Mouse (Mus musculus) layer of hippocampus, adult 8-10 months (tissue): ENCODE measurements at regions not wholly inside any gene's neighbourhood (a gene's known extent, or its start where the extent isn't known, plus 50 kb on each side); places are given as distances from the start of the nearest gene placed in this dataset.
"Not testable (repeated sequence)": the region's sequence is repeated elsewhere in the genome, so short reads cannot be mapped to it uniquely, and the experiment has no call there.

Experiments
- DNase-seq, 2 experiments: peaks; one replicate each; pipeline ENCODE4 v3.0.0; 2022; ENCODE audit warnings: low spot score in 2 of 2

DNA sequence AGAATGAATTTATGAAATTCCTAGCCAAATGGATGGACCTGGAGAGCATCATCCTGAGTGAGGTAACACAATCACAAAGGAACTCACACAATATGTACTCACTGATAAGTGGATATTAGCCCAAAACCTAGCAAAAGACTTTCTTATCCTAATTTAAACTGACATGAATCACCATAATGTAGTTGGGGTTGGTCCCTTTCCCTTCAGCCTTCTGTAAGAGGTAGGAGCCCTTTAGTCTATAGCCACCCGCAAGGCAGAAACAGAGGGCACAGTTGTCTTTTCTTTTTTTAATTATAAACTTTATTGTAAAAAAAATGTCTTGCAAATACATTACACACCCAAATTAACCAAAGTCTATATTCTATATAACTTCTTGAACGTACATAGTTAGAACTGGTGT is 81.3 kb downstream of the Ogfrl1 start:
- DNase-seq: not testable (repeated sequence)

DNA sequence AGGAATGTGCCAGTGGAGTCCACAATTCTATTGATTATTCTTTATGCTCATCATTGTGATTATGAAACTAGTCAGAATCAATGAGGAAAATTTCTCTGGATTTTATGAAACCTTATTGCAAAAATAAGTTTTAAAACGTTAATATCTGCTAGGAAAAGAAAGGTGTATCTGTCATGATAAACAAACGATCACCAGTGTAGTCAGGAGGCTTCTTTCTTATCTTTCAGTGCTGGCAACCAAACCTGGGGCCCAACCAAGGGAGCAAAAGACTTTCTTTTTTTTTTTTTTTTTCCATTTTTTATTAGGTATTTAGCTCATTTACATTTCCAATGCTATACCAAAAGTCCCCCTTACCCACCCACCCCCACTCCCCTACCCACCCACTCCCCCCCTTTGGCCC is 82.7 kb downstream of the Ogfrl1 start:
- not testable (repeated sequence) for DNase-seq

DNA sequence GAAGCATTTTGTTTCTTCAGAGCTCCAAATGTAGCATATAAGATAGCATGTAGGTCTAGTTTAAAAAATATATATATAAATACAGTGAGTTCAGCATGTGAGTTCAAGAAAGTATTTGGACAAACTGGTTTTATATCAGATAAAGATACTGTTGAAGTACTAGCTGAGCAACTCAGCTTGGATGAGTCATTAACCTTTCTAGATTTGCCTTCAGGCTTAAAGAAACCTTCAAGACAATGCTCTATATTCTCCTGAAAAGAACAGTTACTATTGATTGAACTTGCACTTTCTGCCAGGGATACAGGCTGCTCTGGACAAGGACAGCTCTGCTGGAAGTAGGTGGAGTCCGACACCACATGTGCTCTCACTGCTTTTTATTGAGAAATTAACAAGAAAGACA is 104.9 kb downstream of the Ogfrl1 start:
- DNase-seq: no peak

DNA sequence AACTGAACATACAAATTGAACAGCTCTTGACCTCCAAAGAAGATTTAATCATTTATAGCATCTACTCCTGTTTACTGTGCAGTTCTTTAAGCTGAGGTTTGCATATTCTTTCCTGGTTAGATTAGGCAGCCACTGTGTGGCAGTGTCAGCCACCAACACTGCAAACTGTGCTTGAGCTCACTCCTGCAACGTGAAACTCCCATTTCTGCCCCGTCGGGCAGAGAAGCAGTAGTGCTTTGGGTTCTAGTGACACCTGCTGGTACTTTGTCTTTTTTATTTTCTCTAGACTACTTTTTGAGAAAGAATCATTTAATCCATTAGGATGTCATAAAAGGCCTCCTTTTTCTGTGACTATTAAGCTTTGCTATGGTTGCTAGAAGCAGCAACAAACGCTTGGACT is 110.8 kb downstream of the Ogfrl1 start:
- DNase-seq: peak; percentile 46 to 53

DNA sequence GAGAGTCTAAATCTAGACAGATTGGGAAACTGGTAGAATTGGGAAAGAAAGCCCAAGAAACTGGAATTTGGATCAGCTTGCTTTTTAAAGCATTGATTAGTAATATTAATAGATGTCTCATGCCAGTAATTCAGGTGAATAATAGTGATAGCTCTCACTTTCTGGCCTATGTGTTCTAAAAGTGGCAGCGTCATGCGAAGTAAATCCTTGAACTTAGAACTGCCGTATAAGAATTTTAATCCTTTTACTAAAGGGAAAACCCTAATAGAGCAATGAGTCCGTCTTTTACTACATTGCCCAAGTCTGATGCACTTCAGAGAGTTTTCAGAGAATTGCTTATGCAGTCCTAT is 114.7 kb downstream of the Ogfrl1 start:
- no peak for DNase-seq

DNA sequence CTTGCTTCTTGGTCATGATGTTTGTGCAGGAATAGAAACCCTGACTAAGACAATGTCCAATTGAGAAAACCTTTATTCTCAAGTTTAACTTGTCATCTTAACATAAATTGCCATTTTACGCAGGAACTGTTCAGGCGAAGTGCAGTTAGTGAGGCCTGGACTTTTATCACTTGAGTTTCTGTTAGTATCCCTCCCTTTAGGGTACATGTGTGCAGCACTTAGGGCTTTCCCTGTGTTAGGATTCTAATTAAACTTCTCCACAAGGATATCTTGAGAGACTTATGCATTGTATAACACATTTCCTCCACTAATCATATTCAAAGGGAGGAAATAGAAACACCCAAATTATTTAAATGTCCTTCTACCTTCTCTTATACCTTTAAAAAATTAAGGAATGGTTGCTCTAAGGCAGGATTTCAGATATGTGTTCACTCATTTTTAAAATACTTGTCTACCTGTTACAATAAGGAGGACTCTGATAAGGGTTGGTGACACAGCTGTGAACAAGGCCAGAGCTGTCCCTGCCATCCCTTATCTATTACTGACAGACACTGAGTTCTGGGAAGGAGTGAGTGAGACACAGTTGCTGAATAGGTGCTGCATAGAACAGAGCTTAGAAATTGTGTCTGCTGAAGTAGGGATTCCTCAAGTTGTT is 115.2 kb downstream of the Ogfrl1 start:
- no peak for DNase-seq

DNA sequence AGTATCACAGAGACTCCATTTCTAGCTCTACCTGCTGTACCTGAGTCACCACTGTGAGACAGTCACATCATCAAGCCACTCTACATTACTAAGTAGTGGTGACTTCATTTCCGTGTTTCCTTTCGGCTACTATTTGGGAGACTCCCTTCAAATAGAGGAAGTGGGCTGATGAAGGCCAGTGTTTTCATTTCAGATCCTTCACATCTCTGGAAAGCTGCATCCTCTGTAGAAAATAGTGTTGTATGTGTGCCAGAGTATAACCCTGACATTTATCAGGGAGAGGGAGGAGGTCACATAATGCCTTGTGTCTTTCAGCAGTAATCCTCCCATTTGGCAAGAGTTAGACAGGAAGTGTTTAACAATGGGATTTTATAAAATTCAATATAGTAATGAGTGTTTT is 117.7 kb downstream of the Ogfrl1 start:
- no peak for DNase-seq

DNA sequence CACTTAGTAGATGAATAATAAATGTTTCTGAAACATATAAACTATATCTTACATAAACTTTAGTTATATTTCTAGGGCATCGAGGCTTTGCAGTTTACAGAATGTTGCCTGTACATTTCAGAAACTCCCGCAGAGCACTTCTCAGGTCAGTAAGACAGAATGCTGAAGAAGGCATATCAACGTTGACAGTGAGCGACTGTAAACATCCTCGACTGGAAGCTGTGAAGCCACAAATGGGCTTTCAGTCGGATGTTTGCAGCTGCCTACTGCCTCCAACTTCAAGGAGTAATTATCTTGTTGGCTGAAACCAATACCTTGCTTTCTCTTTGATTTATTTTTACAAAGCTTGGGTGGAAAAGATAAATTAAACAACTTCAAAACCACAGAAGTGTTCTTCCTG is 125.5 kb downstream of the Ogfrl1 start:
- DNase-seq: no peak

DNA sequence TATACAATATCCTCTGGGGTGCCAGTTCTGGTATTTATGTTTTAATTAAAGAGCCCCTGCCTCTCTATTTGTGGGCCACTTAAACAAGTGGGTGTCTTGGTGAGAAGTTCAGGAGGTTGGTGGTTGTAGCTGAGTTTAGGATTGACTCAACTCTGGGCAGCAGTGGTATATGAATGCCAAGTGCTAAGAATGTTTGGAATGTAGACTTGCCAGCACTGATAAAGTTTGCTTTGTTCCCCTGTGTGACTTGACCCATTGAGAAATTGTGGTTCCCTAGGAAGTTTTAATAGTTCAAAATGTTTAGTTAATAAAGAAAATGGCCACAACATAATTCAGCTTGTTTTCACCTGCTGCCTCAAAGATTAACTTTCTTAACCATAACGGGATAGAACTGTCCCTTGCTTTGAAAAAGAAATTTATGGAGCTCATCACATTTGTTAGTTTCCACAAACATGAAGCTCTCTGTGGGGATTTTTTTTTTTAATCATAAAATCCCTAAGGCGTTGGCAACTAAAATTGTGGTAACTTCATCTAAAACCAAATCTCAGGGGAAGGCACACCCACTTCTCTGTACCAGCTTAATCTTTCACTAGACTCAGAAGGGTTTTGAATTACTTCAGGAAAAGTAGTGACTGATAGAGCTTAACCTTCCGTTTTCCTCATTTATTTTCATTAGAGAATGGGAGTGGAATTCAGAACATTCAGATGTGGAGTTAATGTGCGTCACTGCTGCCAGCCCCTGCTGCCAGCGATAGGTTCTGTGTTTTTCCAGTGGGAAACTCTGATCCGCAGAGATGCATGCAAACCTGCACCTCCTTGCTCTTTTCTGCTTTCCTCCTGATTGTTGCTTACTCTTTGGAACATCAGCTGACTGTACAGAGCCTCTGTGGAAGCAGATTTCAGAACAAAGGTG is 126.4 kb downstream of the Ogfrl1 start:
- DNase-seq: no peak

DNA sequence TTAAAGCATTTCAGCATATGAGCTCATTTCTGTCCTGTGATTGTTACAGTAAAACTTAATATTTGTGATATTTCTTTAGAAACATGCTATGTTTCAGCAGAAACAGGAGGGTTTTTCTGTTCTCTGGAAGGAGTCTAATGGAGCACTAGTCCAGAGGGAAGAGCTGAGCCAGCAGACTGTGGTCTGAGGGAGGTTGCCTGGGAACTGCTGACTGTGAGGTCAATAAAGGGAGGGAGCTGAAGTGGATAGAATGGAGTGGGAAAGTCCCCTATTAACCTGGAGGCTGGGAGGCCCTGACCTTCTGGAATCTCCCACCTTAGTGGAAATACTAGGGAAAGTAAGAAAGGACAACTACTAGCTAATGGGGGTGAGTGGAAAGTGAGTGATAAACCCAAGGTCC is 129.5 kb downstream of the Ogfrl1 start:
- no peak for DNase-seq

DNA sequence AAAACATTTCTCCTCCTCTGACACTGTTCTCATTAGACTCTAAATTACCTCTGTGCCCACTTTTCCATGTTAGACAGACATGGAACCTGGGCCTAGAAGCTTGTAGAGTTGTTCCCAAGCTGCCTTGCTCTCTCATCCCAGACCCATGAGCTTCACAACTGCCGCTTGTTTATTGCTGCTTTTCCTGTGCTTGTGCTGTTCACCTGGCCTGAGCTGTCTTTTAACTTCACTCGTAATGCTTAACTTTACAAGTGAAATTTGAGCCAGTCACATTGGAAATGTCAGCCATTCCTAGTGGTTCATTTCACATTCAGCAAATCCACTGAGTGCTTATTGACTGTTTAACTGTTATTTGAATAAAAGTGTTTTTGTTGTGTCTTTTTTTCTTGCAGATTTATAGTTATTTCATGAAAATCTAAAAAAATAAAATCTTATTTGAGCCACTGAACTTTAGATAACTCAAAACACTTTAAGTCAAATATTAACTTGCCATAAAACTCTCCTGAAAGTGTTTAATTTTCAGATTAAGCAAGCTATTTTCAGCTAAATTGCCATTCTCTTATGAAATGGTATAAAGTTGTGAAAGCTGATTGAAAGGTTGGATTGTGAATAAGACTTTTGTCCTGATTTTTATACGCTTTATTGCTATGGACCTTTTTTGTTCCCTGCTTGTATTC is 131.9 kb downstream of the Ogfrl1 start:
- no peak for DNase-seq

DNA sequence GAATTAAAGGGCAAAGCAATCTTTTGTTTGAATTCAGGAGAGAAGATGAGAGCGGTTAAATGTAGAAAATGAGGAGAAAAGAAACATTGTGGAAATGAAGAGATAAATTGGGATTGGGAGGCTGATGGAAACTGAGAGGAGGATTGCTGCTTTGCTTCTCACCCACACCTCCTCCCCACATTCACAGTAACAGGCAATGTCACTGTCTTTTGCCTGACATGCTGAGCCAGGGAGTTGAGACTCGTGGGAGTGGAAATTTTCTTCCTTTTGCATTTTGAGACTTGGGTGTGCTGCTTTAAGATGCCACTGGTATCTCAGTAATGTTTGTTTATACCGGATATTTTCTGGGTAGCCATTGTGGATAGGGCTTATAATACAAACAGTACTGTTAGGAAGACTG is 133.3 kb downstream of the Ogfrl1 start:
- DNase-seq: no peak

DNA sequence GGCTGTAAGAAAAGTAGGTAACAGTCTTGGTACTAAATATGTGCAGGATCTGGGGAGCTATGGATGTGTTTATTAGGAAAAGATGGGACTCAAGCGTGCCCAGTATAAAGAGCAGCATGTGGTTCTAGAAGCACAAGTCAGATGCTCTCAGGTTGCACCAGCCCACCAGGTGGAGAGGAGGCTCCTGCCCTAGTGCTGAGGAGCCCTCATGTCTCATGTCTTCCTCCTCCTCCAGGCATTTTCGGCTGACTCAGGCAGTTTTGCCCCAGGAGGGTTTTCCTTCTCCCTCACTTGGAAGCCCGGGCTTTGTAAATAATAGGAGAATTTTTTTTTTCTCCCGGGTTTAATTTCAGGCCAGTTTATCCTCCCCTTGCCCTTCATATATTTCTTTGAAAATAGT is 133.8 kb downstream of the Ogfrl1 start:
- no peak for DNase-seq

DNA sequence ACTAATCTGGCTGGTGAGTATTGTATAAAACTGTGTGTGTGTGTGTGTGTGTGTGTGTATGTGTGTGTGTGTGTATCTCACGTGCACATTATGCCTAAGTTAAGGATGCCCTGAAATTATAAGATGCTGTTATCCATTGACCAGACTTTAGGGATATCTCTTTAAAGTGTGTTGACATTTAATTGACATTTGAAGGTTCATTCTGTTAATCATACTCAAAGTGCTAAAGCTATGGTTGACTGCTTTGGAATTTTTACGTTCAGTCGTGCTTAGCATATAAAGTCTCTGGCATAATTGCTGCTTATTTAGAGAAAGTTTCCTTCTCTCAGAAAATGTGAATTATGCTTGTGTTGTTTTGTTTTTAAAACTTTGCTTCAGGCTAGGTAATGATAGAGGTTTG is 135.9 kb downstream of the Ogfrl1 start:
- no peak for DNase-seq

DNA sequence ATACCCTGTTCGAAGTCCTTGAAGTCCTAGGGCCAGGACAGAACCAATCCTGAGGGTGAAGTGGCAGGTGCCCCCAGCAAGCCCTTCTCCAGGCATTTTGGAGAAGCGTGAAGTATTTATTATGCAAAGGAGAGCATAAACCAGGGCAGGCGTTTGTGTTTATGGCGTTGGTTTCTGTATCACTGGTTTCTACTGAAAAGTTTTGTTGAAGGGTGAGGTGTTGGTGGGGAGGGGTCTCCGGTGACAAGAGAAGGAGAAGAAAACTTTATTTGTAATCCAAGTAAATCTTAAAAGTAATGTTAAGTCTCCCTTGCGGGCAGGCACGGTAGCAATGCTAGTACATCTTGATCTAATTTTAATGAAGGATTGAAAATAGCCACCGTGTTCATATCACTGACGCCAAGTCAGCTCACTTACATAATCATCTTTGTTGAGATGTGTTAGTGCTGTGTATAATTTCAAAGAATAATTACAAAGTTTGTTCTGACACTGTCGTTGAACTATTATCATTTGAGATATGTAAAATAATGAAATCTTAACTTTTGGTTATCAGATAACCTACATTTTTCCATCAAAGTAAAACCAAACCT is 140.2 kb downstream of the Ogfrl1 start:
- no peak for DNase-seq

DNA sequence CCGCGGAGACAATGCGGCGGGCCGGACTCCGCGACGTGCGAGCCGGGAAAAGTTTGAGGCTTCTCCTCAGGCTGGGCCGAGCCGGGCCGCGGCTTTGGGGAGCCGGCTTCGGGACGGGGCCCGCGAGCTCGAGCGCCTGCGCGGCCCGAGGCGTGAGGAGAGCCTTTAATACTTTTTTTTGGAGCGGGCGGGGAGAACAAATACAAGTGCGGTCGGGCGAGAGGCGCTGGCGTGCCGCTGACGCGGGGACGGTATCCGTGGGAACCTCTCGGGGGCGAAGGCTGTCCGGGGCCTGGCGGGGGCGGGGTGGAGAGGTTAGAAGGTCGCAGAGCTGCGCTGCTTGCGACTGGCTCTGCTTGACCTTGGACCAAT is 141.0 kb downstream of the Ogfrl1 start:
- peak; percentile 66 to 67 for DNase-seq

DNA sequence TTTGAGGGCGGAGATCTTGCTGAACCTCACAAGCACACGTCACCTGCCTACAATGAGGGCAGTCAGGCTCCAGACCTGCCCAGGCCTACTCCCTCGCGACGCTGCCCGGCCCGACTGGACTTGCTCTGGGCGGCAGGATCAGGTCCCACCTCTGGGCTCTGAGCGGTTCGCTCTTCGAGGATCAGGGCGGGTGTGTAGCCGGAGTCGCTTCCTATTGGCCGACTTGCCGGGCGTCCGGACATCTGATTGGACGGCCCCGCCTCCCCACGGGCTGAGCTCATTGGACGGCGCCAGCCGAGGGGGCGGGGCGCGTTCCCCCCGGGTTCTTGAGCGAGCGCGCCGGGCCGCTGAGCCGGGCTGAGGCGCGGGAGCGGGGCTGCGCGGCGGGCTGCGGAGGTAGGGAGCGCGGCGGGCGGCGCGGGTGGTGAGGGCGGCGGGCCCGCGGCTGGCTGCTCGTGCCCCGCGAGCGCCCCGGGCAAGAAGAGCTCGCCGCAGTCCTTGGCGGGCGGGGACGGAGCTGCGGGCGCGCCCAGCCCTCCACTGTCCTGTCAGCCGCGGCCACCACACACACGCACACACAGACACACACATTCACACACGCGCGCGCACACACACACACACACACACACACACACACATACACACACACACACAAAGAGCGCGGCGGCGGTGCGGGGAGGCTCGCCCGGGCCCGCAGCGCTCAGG is 141.5 kb downstream of the Ogfrl1 start:
- peak; percentile 93 to 95 for DNase-seq

DNA sequence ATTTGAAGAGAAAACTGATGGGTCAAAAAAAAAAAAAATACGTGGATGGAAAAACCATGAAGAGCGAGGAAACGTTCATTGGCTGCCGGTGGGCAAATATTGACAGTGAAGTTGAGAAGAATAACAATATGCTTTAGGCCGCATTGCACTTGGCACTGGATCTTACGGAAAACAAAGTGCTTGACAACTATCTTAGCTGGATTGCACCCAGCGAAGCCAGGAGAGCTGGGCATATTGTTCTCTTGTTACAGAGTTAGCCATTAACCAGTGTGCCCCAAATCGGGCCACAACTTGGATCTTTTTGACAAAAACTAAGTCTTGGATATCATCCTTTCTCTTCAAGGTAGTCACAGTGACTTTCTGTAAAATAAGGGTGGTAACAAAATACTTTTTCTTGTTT is 143.3 kb downstream of the Ogfrl1 start:
- DNase-seq: no peak

DNA sequence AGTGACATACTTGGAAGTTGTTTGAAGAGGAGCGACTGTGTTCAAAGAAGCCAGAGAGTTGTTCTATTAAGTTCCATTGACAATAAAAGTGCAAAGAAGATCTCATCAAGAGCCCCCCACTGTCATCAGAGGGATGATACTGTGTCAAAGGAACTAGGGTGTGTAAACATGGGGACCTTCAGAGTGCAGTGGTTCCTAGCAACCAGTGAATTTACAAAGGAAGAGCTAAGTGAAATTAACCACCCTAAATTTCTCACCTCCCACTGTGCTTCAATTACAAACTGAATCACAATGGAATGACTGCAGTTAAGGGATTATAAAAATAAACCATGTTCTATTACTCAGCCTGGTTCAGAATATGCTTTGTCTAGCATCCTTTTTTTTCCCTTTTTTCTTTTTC is 129.5 kb upstream of the 4933415F23Rik start:
- DNase-seq: no peak

DNA sequence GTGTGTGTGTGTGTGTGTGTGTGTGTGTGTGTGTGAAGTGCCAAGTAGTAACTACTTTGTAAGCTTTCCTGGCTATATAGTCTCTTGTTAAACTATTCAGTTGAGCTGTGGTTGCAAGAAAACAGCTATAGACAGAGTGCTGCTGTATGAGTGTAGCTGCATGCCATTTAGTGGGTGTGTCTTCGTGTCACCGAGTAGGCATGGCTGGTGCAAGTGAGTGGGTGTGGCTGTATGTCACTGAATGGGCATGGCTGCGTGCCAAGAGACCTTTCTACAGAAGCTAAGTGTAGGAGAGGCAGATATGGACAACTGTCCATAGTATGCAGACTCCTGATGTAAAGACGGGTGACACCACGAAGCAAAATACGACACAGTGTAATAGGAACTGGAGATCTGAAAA is 126.4 kb upstream of the 4933415F23Rik start:
- no peak for DNase-seq

DNA sequence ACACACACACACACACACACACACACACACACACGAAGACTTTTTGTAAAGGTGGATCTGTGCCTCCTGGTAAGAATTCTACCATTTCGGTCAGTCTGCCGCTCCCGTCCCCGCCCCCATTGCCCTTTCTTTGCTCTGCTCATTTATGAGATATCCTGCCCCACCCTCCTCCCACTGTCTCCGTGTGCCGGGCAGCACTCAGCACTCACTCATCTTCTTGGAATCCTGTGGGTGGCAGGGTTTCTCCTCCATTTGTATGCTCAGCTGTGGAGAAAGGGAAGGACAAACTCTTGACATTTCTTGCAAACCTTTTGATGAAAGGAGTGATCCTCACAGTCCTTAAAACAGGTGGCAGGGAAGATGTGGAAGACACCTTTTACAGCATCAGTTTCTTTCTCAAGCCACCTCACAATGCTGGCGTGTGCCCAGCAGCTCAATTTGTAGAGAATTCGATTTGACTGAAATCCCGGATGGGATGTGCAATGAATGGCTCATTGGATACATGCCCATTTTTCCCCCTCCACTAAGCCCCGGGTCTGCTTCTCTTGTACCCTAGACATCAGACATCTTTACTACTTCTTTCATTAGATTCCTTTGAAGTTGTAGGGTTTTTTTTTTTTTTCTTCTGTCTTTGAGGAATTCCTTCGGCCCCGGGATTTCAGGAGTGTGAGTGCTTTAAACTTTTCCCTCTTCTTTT is 112.6 kb upstream of the 4933415F23Rik start:
- DNase-seq: no peak
